Mouse (Mus musculus) G1E (cell line): ENCODE results near the gene Cat. TPM values are rescaled to one million over a fixed set of nuclear protein-coding genes. Genes with fewer than 3 reads are reported as not detected.

ENCODE experiments used
- ATAC-seq: 2 replicates; pipeline ENCODE4 v1.8.0; 2016; ENCODE audit warnings: mild to moderate bottlenecking; ENCODE audit not compliant: insufficient number of reproducible peaks, poor library complexity, low FRiP score, severe bottlenecking; ENCODE audit errors: extremely low read depth
- DNase-seq: peaks from one replicate; pipeline ENCODE4 v3.0.0; 2012; ENCODE audit warnings: low spot score
- H3K27me3 ChIP-seq: 2 replicates; pipeline ENCODE4 v1.6.1; 2012; ENCODE audit warnings: mild to moderate bottlenecking, low read length, inconsistent platforms; ENCODE audit not compliant: insufficient read depth
- H3K36me3 ChIP-seq: replicated peaks from 2 replicates; pipeline ENCODE3; 2012; ENCODE audit warnings: mild to moderate bottlenecking, inconsistent platforms
- H3K4me1 ChIP-seq: 2 replicates; pipeline ENCODE4 v1.6.1; 2012; ENCODE audit warnings: low read depth, low read length, inconsistent platforms, mixed read lengths; ENCODE audit not compliant: insufficient read depth
- H3K4me3 ChIP-seq: 2 replicates; pipeline ENCODE4 v1.5.1; 2012; ENCODE audit warnings: low read depth, mild to moderate bottlenecking, inconsistent platforms, low read length, moderate library complexity, mixed read lengths
- H3K9me3 ChIP-seq: replicated peaks from 2 replicates; pipeline ENCODE4 v1.6.1; 2012; ENCODE audit warnings: inconsistent platforms
- CTCF ChIP-seq: IDR thresholded peaks from 2 replicates; pipeline ENCODE4 v1.5.1; 2012; ENCODE audit warnings: low read depth, low read length, inconsistent platforms, mixed read lengths
- GATA1 ChIP-seq: IDR thresholded peaks from 2 replicates; pipeline ENCODE4 v1.6.1; 2012; ENCODE audit warnings: borderline replicate concordance, low read length, inconsistent platforms, mixed read lengths
- GATA2 ChIP-seq: IDR thresholded peaks from 2 replicates; pipeline ENCODE4 v1.6.1; 2012; ENCODE audit warnings: low read depth, low read length, inconsistent platforms, borderline replicate concordance
- POLR2AphosphoS5 ChIP-seq: IDR thresholded peaks from 2 replicates; pipeline ENCODE4 v1.6.1; 2012; ENCODE audit warnings: low read depth, low read length, inconsistent platforms; ENCODE audit not compliant: insufficient replicate concordance
- TAL1 ChIP-seq: conservative IDR thresholded peaks from 2 replicates; pipeline ENCODE4 v1.6.1; 2012; ENCODE audit warnings: low read depth, low read length, inconsistent platforms, mixed read lengths
- polyA plus RNA-seq: library from polyadenylated mRNA; stranded (reverse); fragments of >175 nt; gene quantifications from 2 replicates; pipeline ENCODE4 v1.2.3, GENCODE M21; 2012
- total RNA-seq, 2 experiments: library from RNA; stranded (forward) in 1 of 2; stranded (reverse) in 1 of 2; fragments of 200-1000 nt in 1 of 2; fragments of >200 nt in 1 of 2; fragmentation: Nextera tagmentation in 1 of 2; gene quantifications; 2 replicates each; pipeline ENCODE4 v1.2.3; 2014 to 2017

The Cat gene
- total and polyA plus RNA-seq, 3 experiments = 122 to 325 (median 144) TPM

- ATAC-seq = no peak
- H3K4me1 ChIP-seq = no peaks in the 10 kb centered on the region
- no peak overlapping the region for H3K4me3 ChIP-seq
- H3K27me3 ChIP-seq = no peaks in the 10 kb centered on the region
- no peak for TF ChIP-seq POLR2AphosphoS5
- no peak for DNase-seq
- H3K36me3 ChIP-seq = peaks cover 93% of the 10 kb centered on the region
- no peaks in the 10 kb centered on the region for H3K9me3 ChIP-seq
Measured at GRCm38 (mm10) chr2:103466984-103467588, 17.9 kb downstream of the Cat start.

- no peaks in the 10 kb centered on the region for H3K4me1 ChIP-seq
- H3K27me3 ChIP-seq = no peaks in the 10 kb centered on the region
- ATAC-seq = no peak
- no peaks in the 10 kb centered on the region for H3K9me3 ChIP-seq
- H3K36me3 ChIP-seq = peaks cover 94% of the 10 kb centered on the region
- TF ChIP-seq POLR2AphosphoS5 (no peak), TAL1 (no peak), CTCF (no peak), GATA1 (no peak), GATA2 (no peak)
- H3K4me3 ChIP-seq = no peak overlapping the region
- no peak for DNase-seq
Measured at GRCm38 (mm10) chr2:103466272-103466671, 18.7 kb downstream of the Cat start.

GRCm38 (mm10) chr2:103465429-103465828, 19.5 kb downstream of the Cat start:
- ATAC-seq = no peak
- peaks cover 94% of the 10 kb centered on the region for H3K36me3 ChIP-seq

GRCm38 (mm10) chr2:103464524-103464923, 20.4 kb downstream of the Cat start:
- DNase-seq = no peak
- no peak overlapping the region for H3K4me3 ChIP-seq
- H3K27me3 ChIP-seq = no peaks in the 10 kb centered on the region
- peaks cover 94% of the 10 kb centered on the region for H3K36me3 ChIP-seq
- peaks cover 6% of the 10 kb centered on the region; the same call in 1 of the 2 replicates for H3K4me1 ChIP-seq
- TF ChIP-seq CTCF (no peak), GATA2 (no peak), GATA1 (no peak), POLR2AphosphoS5 (no peak), TAL1 (no peak)
- no peak for ATAC-seq
- no peaks in the 10 kb centered on the region for H3K9me3 ChIP-seq

More at GRCm38 (mm10) chr2:103465429-103465828, 19.5 kb downstream of the Cat start:
- Histone ChIP-seq H3K27me3 (no peaks in the 10 kb centered on the region), H3K9me3 (no peaks in the 10 kb centered on the region), H3K4me3 (no peak overlapping the region), H3K4me1 (no peaks in the 10 kb centered on the region)
- no peak for DNase-seq
- TF ChIP-seq GATA2 = no peak
- TF ChIP-seq TAL1 = no peak
- TF ChIP-seq GATA1 = no peak
- no peak for TF ChIP-seq POLR2AphosphoS5
- no peak for TF ChIP-seq CTCF

GRCm38 (mm10) chr2:103462746-103463145, 22.2 kb downstream of the Cat start:
- Histone ChIP-seq H3K9me3 (no peaks in the 10 kb centered on the region), H3K4me1 (peaks cover 9% of the 10 kb centered on the region; the same call in 1 of the 2 replicates), H3K36me3 (peaks cover 94% of the 10 kb centered on the region), H3K4me3 (no peak overlapping the region), H3K27me3 (no peaks in the 10 kb centered on the region)
- TF ChIP-seq POLR2AphosphoS5 (no peak), GATA1 (no peak), CTCF (no peak), GATA2 (no peak), TAL1 (no peak)
- no peak for DNase-seq
- ATAC-seq = no peak

GRCm38 (mm10) chr2:103461743-103462142, 23.2 kb downstream of the Cat start:
- TF ChIP-seq TAL1 = no peak
- no peak for TF ChIP-seq CTCF
- TF ChIP-seq GATA2 = no peak
- no peak for TF ChIP-seq GATA1
- TF ChIP-seq POLR2AphosphoS5 = no peak
- Histone ChIP-seq H3K27me3 (no peaks in the 10 kb centered on the region), H3K36me3 (peaks cover 92% of the 10 kb centered on the region), H3K9me3 (no peaks in the 10 kb centered on the region), H3K4me3 (no peak overlapping the region), H3K4me1 (peaks cover 9% of the 10 kb centered on the region; the same call in 1 of the 2 replicates)
- no peak for DNase-seq
- no peak for ATAC-seq

- no peak for ATAC-seq
- no peaks in the 10 kb centered on the region for H3K27me3 ChIP-seq
- DNase-seq = no peak
- H3K4me1 ChIP-seq = peaks cover 9% of the 10 kb centered on the region; the same call in 1 of the 2 replicates
- TF ChIP-seq CTCF (no peak), GATA1 (no peak), TAL1 (no peak), POLR2AphosphoS5 (no peak), GATA2 (no peak)
- H3K9me3 ChIP-seq = no peaks in the 10 kb centered on the region
- peaks cover 92% of the 10 kb centered on the region for H3K36me3 ChIP-seq
- no peak overlapping the region for H3K4me3 ChIP-seq
Measured at GRCm38 (mm10) chr2:103461210-103461609, 23.8 kb downstream of the Cat start.
